Mouse (Mus musculus): ENCODE measurements at regions not wholly inside any gene's neighbourhood (a gene's known extent, or its start where the extent isn't known, plus 50 kb on each side); places are given as distances from the start of the nearest gene placed in this dataset.

- no peak for DNase-seq (ENCODE audit: extremely low read depth, low read depth, low spot score)
Measured at GRCm38 (mm10) chr4:8919366-8919984, 680.6 kb upstream of the Car8 start.
